20 mouse cellular contexts compared by ENCODE assay signal in the genomic region with DNA sequence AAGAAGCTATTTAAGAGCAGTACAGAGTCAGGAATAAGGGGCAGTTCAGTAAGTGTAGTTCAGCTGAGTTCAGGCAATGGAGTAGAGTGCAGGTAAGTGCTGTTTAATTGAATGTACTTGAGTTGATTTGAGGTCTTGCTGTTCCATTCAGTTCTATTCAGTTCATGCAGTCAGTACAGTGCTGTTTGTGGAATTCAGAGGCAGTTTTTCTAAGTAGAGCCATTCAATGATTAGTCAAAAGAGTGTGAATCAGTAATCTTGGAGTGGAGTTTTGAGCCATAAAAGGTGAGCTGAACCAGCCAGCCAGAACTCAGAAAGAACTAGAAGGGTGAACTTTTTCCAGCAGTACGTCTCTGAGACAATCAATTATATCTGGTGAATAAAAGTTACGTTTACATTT.
"Had no signal": no experiment of that assay in that cellular context is flagged by ENCODE, and none has a peak within 500 bp of the region (broad histone marks: within the 10 kb centered on the region; RNA-seq: fewer than 3 reads in every experiment).

No protein-coding gene starts in this region.

- DNase-seq: layer of hippocampus, postnatal 36 days; left cerebral cortex, postnatal 4 days; liver, postnatal 0 days; lung, embryonic 14.5 days; lung, postnatal 4 days; midbrain, embryonic 14.5 days; right cerebral cortex, postnatal 14 days; right cerebral cortex, postnatal 4 days; thymus, adult 2 months; thymus, postnatal 14 days; thymus, postnatal 4 days had no signal

- H3K4me1 ChIP-seq: limb, embryonic 12.5 days; limb, embryonic 15.5 days had no signal

- ATAC-seq: intestine, postnatal 0 days; liver, postnatal 0 days; lung, postnatal 0 days had no signal

- H3K9ac ChIP-seq: limb, embryonic 12.5 days; limb, embryonic 15.5 days; liver, embryonic 14.5 days; liver, postnatal 0 days; lung, embryonic 14.5 days had no signal

- H3K4me2 ChIP-seq: limb, embryonic 12.5 days; limb, embryonic 15.5 days; liver, embryonic 11.5 days; lung, embryonic 14.5 days; midbrain, embryonic 11.5 days had no signal

- H3K27me3 ChIP-seq: limb, embryonic 12.5 days; limb, embryonic 15.5 days had no signal

- H3K36me3 ChIP-seq: limb, embryonic 12.5 days; limb, embryonic 15.5 days had no signal

- H3K4me3 ChIP-seq: left cerebral cortex, adult 2 months; limb, embryonic 12.5 days; limb, embryonic 15.5 days had no signal

- H3K27ac ChIP-seq: left cerebral cortex, adult 2 months; limb, embryonic 12.5 days; limb, embryonic 15.5 days; liver, embryonic 14.5 days; stomach, postnatal 0 days had no signal

- H3K9me3 ChIP-seq: limb, embryonic 12.5 days; limb, embryonic 15.5 days had no signal
